Comparison of ENCODE assay signal across 9 mouse cellular contexts in the genomic region with DNA sequence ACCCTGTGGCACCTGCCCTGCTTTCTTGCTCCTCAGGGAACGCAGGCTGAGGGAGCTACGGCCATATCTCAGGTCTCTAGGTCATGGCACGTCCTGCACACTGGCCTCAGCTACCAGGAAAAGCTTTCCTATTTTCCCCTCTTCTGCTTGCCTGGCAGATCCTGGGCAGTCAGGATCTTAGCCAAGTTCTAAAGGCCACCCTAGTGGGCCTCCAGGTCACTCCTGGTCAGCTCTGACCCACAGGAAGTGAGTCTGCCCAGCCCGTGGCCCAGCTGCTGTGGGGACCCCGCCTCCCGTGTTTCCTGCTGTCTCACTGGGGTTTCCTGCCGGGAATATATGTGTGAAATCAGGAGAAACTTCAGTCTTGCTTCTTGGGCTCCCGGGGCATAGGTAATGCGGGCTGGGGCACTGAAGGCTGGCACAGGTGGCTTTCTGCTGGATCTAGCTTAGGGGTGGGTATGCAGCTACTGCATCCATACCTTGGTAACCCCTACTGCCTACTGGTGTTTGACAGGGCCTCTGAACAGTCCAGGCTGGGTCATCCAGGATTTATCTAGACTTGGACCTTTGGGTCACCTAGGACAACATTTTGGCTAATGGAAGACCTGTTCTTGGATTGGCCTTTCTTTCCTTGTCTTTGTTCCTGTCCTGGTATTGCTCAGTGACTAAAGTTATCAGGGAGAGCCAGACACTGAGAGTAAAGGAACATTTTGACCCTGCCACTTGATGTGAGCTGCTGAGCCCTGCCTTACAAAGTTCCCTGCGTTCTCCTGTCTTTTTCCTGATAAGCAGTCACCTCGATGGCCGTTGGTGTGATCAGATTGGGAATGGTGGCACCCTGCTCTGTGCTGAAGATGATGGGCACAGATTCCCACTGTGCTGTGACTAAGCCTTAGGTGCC. TPM values are rescaled to one million over a fixed set of nuclear protein-coding genes. Genes with fewer than 3 reads are reported as not detected.
DNase-seq lines count a peak whose midpoint lies in the region; ATAC-seq and TF ChIP-seq lines count a peak whose summit lies in the region.
"Had no signal": no experiment of that assay in that cellular context is flagged by ENCODE, and none has a peak within 500 bp of the region (broad histone marks: within the 10 kb centered on the region; RNA-seq: fewer than 3 reads in every experiment).

No protein-coding gene starts in this region.

- peak overlapping the region; percentile 30; the same call in 1 of the 2 replicates for H3K27ac ChIP-seq in midbrain, embryonic 10.5 days (replicated peaks)
- no peak overlapping the region for H3K27ac ChIP-seq in midbrain, postnatal 0 days (ENCODE audit: low read depth, low read length)
- H3K27ac ChIP-seq in intestine, postnatal 0 days (ENCODE audit: low read depth, low read length) = peak overlapping the region; percentile 98
- no peak overlapping the region for H3K27ac ChIP-seq in liver, embryonic 14.5 days

- no peaks in the 10 kb centered on the region for H3K9me3 ChIP-seq in midbrain, embryonic 10.5 days (replicated peaks)
- H3K9me3 ChIP-seq in midbrain, postnatal 0 days (ENCODE audit: low read length) = no peaks in the 10 kb centered on the region
- no peaks in the 10 kb centered on the region for H3K9me3 ChIP-seq in intestine, postnatal 0 days (ENCODE audit: control insufficient read depth)
- H3K9me3 ChIP-seq in liver, embryonic 14.5 days (ENCODE audit: control insufficient read depth, low read length) = no peaks in the 10 kb centered on the region

- peaks cover 44% of the 10 kb centered on the region for H3K4me1 ChIP-seq in midbrain, embryonic 10.5 days
- H3K4me1 ChIP-seq in midbrain, postnatal 0 days (ENCODE audit: insufficient read depth, low read length) = no peaks in the 10 kb centered on the region
- peaks cover 15% of the 10 kb centered on the region for H3K4me1 ChIP-seq in intestine, postnatal 0 days (replicated peaks; ENCODE audit: control insufficient read depth, insufficient read depth, low read length)
- H3K4me1 ChIP-seq in liver, embryonic 14.5 days (replicated peaks; ENCODE audit: control insufficient read depth in 2 of 2, insufficient read depth in 2 of 2, low read length in 1 of 2) = peaks cover 8 to 37% of the 10 kb centered on the region in 2 experiments

- peaks cover 40% of the 10 kb centered on the region for H3K27me3 ChIP-seq in midbrain, embryonic 10.5 days (ENCODE audit: low read depth, poor library complexity, severe bottlenecking)
- no peaks in the 10 kb centered on the region for H3K27me3 ChIP-seq in midbrain, postnatal 0 days (ENCODE audit: insufficient read depth, low read length)
- H3K27me3 ChIP-seq in intestine, postnatal 0 days (replicated peaks; ENCODE audit: control insufficient read depth, insufficient read depth, low read length) = no peaks in the 10 kb centered on the region
- H3K27me3 ChIP-seq in liver, embryonic 14.5 days (ENCODE audit: control insufficient read depth, insufficient read depth, low read length) = no peaks in the 10 kb centered on the region

- WGBS in midbrain, embryonic 10.5 days = 83% methylated on average over 12 of the region's 12 CpGs
- 84% methylated on average over 12 of the region's 12 CpGs for WGBS in midbrain, postnatal 0 days
- 49% methylated on average over 12 of the region's 12 CpGs for WGBS in intestine, postnatal 0 days
- 25% methylated on average over 12 of the region's 12 CpGs for WGBS in liver, embryonic 14.5 days (ENCODE audit: insufficient replicate concordance)

- TF ChIP-seq CTCF in midbrain, postnatal 0 days (IDR thresholded peaks at IDR 0.05) = no peak
- no peak for TF ChIP-seq CTCF in intestine, postnatal 0 days (IDR thresholded peaks at IDR 0.05; ENCODE audit: low read depth)
- no peak for TF ChIP-seq CTCF in liver, embryonic 14.5 days (IDR thresholded peaks at IDR 0.05; ENCODE audit: low read depth)

- no peaks in the 10 kb centered on the region for H3K36me3 ChIP-seq in midbrain, embryonic 10.5 days
- no peaks in the 10 kb centered on the region; the same call in 1 of the 2 replicates for H3K36me3 ChIP-seq in midbrain, postnatal 0 days (ENCODE audit: insufficient read depth, low read length)
- peaks cover 15% of the 10 kb centered on the region for H3K36me3 ChIP-seq in intestine, postnatal 0 days (ENCODE audit: control insufficient read depth, insufficient read depth)
- H3K36me3 ChIP-seq in liver, embryonic 14.5 days (replicated peaks; ENCODE audit: control insufficient read depth, insufficient read depth, low read depth) = no peaks in the 10 kb centered on the region

- DNase-seq in midbrain, embryonic 10.5 days (ENCODE audit: low spot score) = no peak
- no peak for DNase-seq in midbrain, postnatal 0 days (ENCODE audit: low spot score)
- no peak for DNase-seq in liver, embryonic 14.5 days (ENCODE audit: low read depth in 3 of 3, low spot score in 3 of 3)
- DNase-seq in cerebellum, adult 8-10 months = no peak
- DNase-seq in left cerebral cortex, adult 11 months (ENCODE audit: low spot score) = no peak
- DNase-seq: forebrain, postnatal 0 days had no signal

- TF ChIP-seq EP300 in liver, embryonic 14.5 days (IDR thresholded peaks at IDR 0.05; ENCODE audit: low read depth) = no peak

- no peak for ATAC-seq in midbrain, postnatal 0 days (ENCODE audit: low FRiP score)
- peak; percentile 4; the same call in 1 of the 2 replicates for ATAC-seq in intestine, postnatal 0 days
- no peak for ATAC-seq in liver, embryonic 14.5 days (ENCODE audit: insufficient read depth)
- ATAC-seq in activated CD4-positive, CD25-positive, alpha-beta regulatory T cell, adult 4 months = no peak
- ATAC-seq in granulocyte monocyte progenitor cell, adult 5-6 weeks (replicated peaks; ENCODE audit: poor library complexity, severe bottlenecking) = no peak
- ATAC-seq: forebrain, postnatal 0 days had no signal

- H3K9ac ChIP-seq in midbrain, postnatal 0 days (replicated peaks; ENCODE audit: low read length, poor library complexity, severe bottlenecking) = no peak overlapping the region
- H3K9ac ChIP-seq in intestine, postnatal 0 days (ENCODE audit: low read depth, low read length) = 0 out of 2 replicates have a peak overlapping the region, but pooled peaks have one; percentile 26
- no peak overlapping the region for H3K9ac ChIP-seq in liver, embryonic 14.5 days (replicated peaks)
- H3K9ac ChIP-seq: forebrain, postnatal 0 days had no signal

- H3K4me2 ChIP-seq in midbrain, postnatal 0 days (ENCODE audit: low read depth, low read length, poor library complexity, severe bottlenecking) = no peak overlapping the region
- H3K4me2 ChIP-seq in intestine, postnatal 0 days (replicated peaks; ENCODE audit: low read depth) = peak overlapping the region; percentile 41
- H3K4me2 ChIP-seq in liver, embryonic 14.5 days (ENCODE audit: low read depth) = peak overlapping the region; percentile 14; the same call in 1 of the 2 replicates

- H3K4me3 ChIP-seq in midbrain, embryonic 10.5 days = no peak overlapping the region
- H3K4me3 ChIP-seq in midbrain, postnatal 0 days (ENCODE audit: low read depth, low read length) = no peak overlapping the region
- no peak overlapping the region for H3K4me3 ChIP-seq in intestine, postnatal 0 days (ENCODE audit: low read depth, low read length)
- no peak overlapping the region for H3K4me3 ChIP-seq in liver, embryonic 14.5 days (ENCODE audit: insufficient read depth in 1 of 2, low read depth in 2 of 2, low read length in 2 of 2)

RNA-seq across cellular contexts. Expression of gene Ninj1, which starts 2.9 kb away (rescaled TPM):
- 23.1 and 24.3 TPM in 2 replicates for polyA plus RNA-seq in midbrain, embryonic 10.5 days (2016; fragmentation: Nextera tagmentation; extraction: Ambion mirVana)
- 19.4 and 29.7 TPM in 2 replicates for total RNA-seq in midbrain, postnatal 0 days (2014; rRNA removed)
- 34.8 and 36.5 TPM in 2 replicates for polyA plus RNA-seq in midbrain, postnatal 0 days (2015; fragmentation: Nextera tagmentation; extraction: Ambion mirVana)
- polyA plus RNA-seq in intestine, postnatal 0 days (2015; fragmentation: Nextera tagmentation; extraction: Ambion mirVana) = 108 and 111 TPM in 2 replicates
- 29.0 and 43.5 TPM in 2 replicates for polyA plus RNA-seq in liver, embryonic 14.5 days (2012; rRNA removed)
- 43.7 and 45.6 TPM in 2 replicates for polyA plus RNA-seq in liver, embryonic 14.5 days (2014; fragmentation: Nextera tagmentation; extraction: Ambion mirVana)
- polyA plus RNA-seq in activated CD4-positive, CD25-positive, alpha-beta regulatory T cell, adult 4 months (2017; shearing (Covaris generic)) = 10 to 100 TPM; 30.1 to 36.9 TPM
- 52.5 and 96.9 TPM in 2 replicates for total RNA-seq in granulocyte monocyte progenitor cell, adult 5-6 weeks (2014; fragmentation: Nextera tagmentation)
- total RNA-seq in granulocyte monocyte progenitor cell, adult 5-6 weeks (2017) = 44.6 and 48.6 TPM in 2 replicates

RNA-seq across cellular contexts. Expression of gene Card19, which starts 25.6 kb away (rescaled TPM):
- 23.1 and 23.3 TPM in 2 replicates for polyA plus RNA-seq in midbrain, embryonic 10.5 days (2016; fragmentation: Nextera tagmentation; extraction: Ambion mirVana)
- total RNA-seq in midbrain, postnatal 0 days (2014; rRNA removed) = 25.8 and 32.7 TPM in 2 replicates
- polyA plus RNA-seq in midbrain, postnatal 0 days (2015; fragmentation: Nextera tagmentation; extraction: Ambion mirVana) = 39.8 and 44.5 TPM in 2 replicates
- 105 and 117 TPM in 2 replicates for polyA plus RNA-seq in intestine, postnatal 0 days (2015; fragmentation: Nextera tagmentation; extraction: Ambion mirVana)
- polyA plus RNA-seq in liver, embryonic 14.5 days (2012; rRNA removed) = 9.8 and 12.6 TPM in 2 replicates
- 14.3 and 16.2 TPM in 2 replicates for polyA plus RNA-seq in liver, embryonic 14.5 days (2014; fragmentation: Nextera tagmentation; extraction: Ambion mirVana)
- polyA plus RNA-seq in activated CD4-positive, CD25-positive, alpha-beta regulatory T cell, adult 4 months (2017; shearing (Covaris generic)) = 10 to 100 TPM; 56.9 to 66.6 TPM
- total RNA-seq in granulocyte monocyte progenitor cell, adult 5-6 weeks (2014; fragmentation: Nextera tagmentation) = 24.3 and 26.4 TPM in 2 replicates
- 22.3 and 22.4 TPM in 2 replicates for total RNA-seq in granulocyte monocyte progenitor cell, adult 5-6 weeks (2017)

RNA-seq across cellular contexts. Expression of gene Wnk2, which starts 42.4 kb away (rescaled TPM):
- 4.3 and 6.9 TPM in 2 replicates for polyA plus RNA-seq in midbrain, embryonic 10.5 days (2016; fragmentation: Nextera tagmentation; extraction: Ambion mirVana)
- total RNA-seq in midbrain, postnatal 0 days (2014; rRNA removed) = 62.9 and 63.4 TPM in 2 replicates
- 15.2 and 17.7 TPM in 2 replicates for polyA plus RNA-seq in midbrain, postnatal 0 days (2015; fragmentation: Nextera tagmentation; extraction: Ambion mirVana)
- 1.7 and 2.3 TPM in 2 replicates for polyA plus RNA-seq in intestine, postnatal 0 days (2015; fragmentation: Nextera tagmentation; extraction: Ambion mirVana)
- polyA plus RNA-seq in liver, embryonic 14.5 days (2012; rRNA removed) = 0.13 and 0.30 TPM in 2 replicates
- 0.05 and 0.08 TPM in 2 replicates for polyA plus RNA-seq in liver, embryonic 14.5 days (2014; fragmentation: Nextera tagmentation; extraction: Ambion mirVana)
- not detected for polyA plus RNA-seq in activated CD4-positive, CD25-positive, alpha-beta regulatory T cell, adult 4 months (2017; shearing (Covaris generic))
- total RNA-seq in granulocyte monocyte progenitor cell, adult 5-6 weeks (2014; fragmentation: Nextera tagmentation) = not detected in 2 replicates
- not detected in 2 replicates for total RNA-seq in granulocyte monocyte progenitor cell, adult 5-6 weeks (2017)

RNA-seq across cellular contexts. Expression of gene Susd3, which starts 58.3 kb away (rescaled TPM):
- polyA plus RNA-seq in midbrain, embryonic 10.5 days (2016; fragmentation: Nextera tagmentation; extraction: Ambion mirVana) = 1.0 and 1.2 TPM in 2 replicates
- total RNA-seq in midbrain, postnatal 0 days (2014; rRNA removed) = 0.33 and 1.2 TPM in 2 replicates
- polyA plus RNA-seq in midbrain, postnatal 0 days (2015; fragmentation: Nextera tagmentation; extraction: Ambion mirVana) = 0.63 and 0.92 TPM in 2 replicates
- polyA plus RNA-seq in intestine, postnatal 0 days (2015; fragmentation: Nextera tagmentation; extraction: Ambion mirVana) = 0.65 and 1.3 TPM in 2 replicates
- 1.1 and 1.3 TPM in 2 replicates for polyA plus RNA-seq in liver, embryonic 14.5 days (2012; rRNA removed)
- 1.2 and 1.4 TPM in 2 replicates for polyA plus RNA-seq in liver, embryonic 14.5 days (2014; fragmentation: Nextera tagmentation; extraction: Ambion mirVana)
- 10 to 100 TPM; 61.0 to 67.4 TPM for polyA plus RNA-seq in activated CD4-positive, CD25-positive, alpha-beta regulatory T cell, adult 4 months (2017; shearing (Covaris generic))
- total RNA-seq in granulocyte monocyte progenitor cell, adult 5-6 weeks (2014; fragmentation: Nextera tagmentation) = 6.8 and 9.0 TPM in 2 replicates
- total RNA-seq in granulocyte monocyte progenitor cell, adult 5-6 weeks (2017) = 3.0 and 5.7 TPM in 2 replicates

Comparison
In these comparisons a context has a peak if more than half of its experiments do, and no peak if none do; other contexts are left out.
1. H3K27ac ChIP-seq: peak in midbrain, embryonic 10.5 days (single experiment) and intestine, postnatal 0 days (single experiment); none in midbrain, postnatal 0 days (single experiment) and liver, embryonic 14.5 days (single experiment).